Mouse (Mus musculus) forebrain, embryonic 10.5 days (tissue): ENCODE measurements around the gene Kcnq1. TPM values are rescaled to one million over a fixed set of nuclear protein-coding genes. Genes with fewer than 3 reads are reported as not detected.
A peak's percentile ranks its signal among the peaks of the same experiment; 100 is the strongest.

Source experiments
- DNase-seq: peaks from one replicate; pipeline ENCODE4 v3.0.0-alpha.2; 2017; ENCODE audit warnings: low spot score; ENCODE audit errors: extremely low spot score
- H3K27ac ChIP-seq: fragments of 300-500 bp; sonication (generic); 2 replicates; pipeline ENCODE4 v1.5.1; 2016; ENCODE audit warnings: mild to moderate bottlenecking
- H3K27me3 ChIP-seq: fragments of 300-500 bp; sonication (generic); 2 replicates; pipeline ENCODE4 v1.6.1; 2016; ENCODE audit warnings: mild to moderate bottlenecking; ENCODE audit not compliant: poor library complexity, severe bottlenecking
- H3K36me3 ChIP-seq: fragments of 300-500 bp; sonication (generic); replicated peaks from 2 replicates; pipeline ENCODE4 v1.6.1; 2016; ENCODE audit warnings: mild to moderate bottlenecking, moderate library complexity
- H3K4me1 ChIP-seq: fragments of 300-500 bp; sonication (generic); 2 replicates; pipeline ENCODE4 v1.6.1; 2016
- H3K4me3 ChIP-seq: fragments of 300-500 bp; sonication (generic); 2 replicates; pipeline ENCODE4 v1.5.1; 2016; ENCODE audit warnings: mild to moderate bottlenecking, moderate library complexity
- H3K9me3 ChIP-seq: fragments of 300-500 bp; sonication (generic); 2 replicates; pipeline ENCODE4 v1.6.1; 2016; ENCODE audit warnings: mild to moderate bottlenecking, moderate library complexity
- WGBS: fragments of 180-500 bp; shearing (Covaris S2); methylation state at CpG from one replicate; pipeline ENCODE4 v1.1.7; 2016; 5-methylcytosine and 5-hydroxymethylcytosine counted together
- polyA plus RNA-seq: library from polyadenylated mRNA; unstranded; fragments of >200 nt; fragmentation: Nextera tagmentation; extraction: Ambion mirVana; gene quantifications from 2 replicates; pipeline ENCODE4 v1.2.1, GENCODE M21; 2016

Gene Kcnq1
- polyA plus RNA-seq, 1 experiment from 2014 or later = 1.3 TPM

DNA sequence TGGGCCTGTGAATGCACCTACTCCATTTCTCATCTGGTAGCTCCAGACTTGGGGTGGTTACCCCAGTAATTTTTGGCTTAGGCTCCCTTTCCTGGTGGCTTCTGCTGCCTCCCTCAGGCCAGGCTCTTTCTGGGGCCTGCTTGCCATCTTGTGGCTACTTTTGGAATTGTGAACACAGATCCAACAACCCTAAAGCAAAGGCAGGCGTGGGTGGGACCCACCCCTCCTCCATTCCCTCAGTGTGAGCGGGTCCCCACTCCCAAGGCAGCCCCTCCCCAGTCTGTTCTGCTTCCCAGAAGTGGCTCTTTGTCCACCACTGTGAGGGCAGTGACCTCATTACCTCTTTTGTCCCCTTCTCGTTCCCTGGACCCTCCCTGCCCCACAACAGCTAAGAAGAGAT lies 46.2 kb downstream of the Kcnq1 start:
- DNase-seq = peak; percentile 60
- H3K27me3 ChIP-seq = peaks cover 80% of the 10 kb centered on the region
- no peaks in the 10 kb centered on the region for H3K9me3 ChIP-seq
- no peak overlapping the region for H3K4me3 ChIP-seq
- no peaks in the 10 kb centered on the region for H3K36me3 ChIP-seq
- H3K27ac ChIP-seq = no peak overlapping the region
- 11% methylated on average over 3 of the region's 3 CpGs for WGBS
- peaks cover 31% of the 10 kb centered on the region for H3K4me1 ChIP-seq

GRCm38 (mm10) chr7:143153915-143154373 lies 47.8 kb downstream of the Kcnq1 start:
- Histone ChIP-seq H3K4me3 (peak overlapping the region; percentile 43), H3K36me3 (no peaks in the 10 kb centered on the region), H3K9me3 (no peaks in the 10 kb centered on the region), H3K4me1 (peaks cover 35% of the 10 kb centered on the region), H3K27me3 (peaks cover 84% of the 10 kb centered on the region), H3K27ac (peak overlapping the region; percentile 85)
- 4% methylated on average over 18 of the region's 18 CpGs for WGBS
- DNase-seq = peak; percentile 87

GRCm38 (mm10) chr7:143154458-143154871 lies 48.3 kb downstream of the Kcnq1 start:
- Histone ChIP-seq H3K27ac (peak overlapping the region; percentile 85), H3K4me3 (peak overlapping the region; percentile 43), H3K27me3 (peaks cover 83% of the 10 kb centered on the region), H3K4me1 (peaks cover 41% of the 10 kb centered on the region), H3K9me3 (no peaks in the 10 kb centered on the region), H3K36me3 (no peaks in the 10 kb centered on the region)
- WGBS = 29% methylated on average over 19 of the region's 19 CpGs
- DNase-seq = peak; percentile 52

DNA sequence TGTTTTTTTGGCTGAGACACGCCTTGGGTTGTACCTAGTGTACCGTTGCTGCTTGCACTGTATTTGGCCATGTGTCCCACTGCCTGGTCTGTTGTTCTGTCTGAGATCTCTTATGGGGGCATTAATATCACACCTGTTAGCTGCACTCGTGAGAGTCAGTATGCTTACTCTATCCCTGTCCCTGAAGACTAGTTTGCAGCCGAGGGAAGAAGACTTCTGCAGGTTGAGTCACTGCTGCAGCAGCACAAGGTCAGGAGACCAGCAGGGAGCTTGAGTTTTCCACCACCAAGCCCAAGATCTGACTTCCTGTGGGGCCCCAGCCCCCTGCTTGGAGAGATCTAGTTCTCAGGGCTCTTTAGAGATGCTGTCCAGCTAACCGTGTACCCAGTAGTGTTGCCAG lies 49.1 kb downstream of the Kcnq1 start:
- no peak for DNase-seq
- WGBS = 70% methylated on average over 5 of the region's 5 CpGs
- Histone ChIP-seq H3K27me3 (peaks cover 76% of the 10 kb centered on the region), H3K4me1 (peaks cover 49% of the 10 kb centered on the region), H3K36me3 (no peaks in the 10 kb centered on the region), H3K4me3 (no peak overlapping the region), H3K27ac (peak overlapping the region; percentile 85; the same call in 1 of the 2 replicates), H3K9me3 (no peaks in the 10 kb centered on the region)

DNA sequence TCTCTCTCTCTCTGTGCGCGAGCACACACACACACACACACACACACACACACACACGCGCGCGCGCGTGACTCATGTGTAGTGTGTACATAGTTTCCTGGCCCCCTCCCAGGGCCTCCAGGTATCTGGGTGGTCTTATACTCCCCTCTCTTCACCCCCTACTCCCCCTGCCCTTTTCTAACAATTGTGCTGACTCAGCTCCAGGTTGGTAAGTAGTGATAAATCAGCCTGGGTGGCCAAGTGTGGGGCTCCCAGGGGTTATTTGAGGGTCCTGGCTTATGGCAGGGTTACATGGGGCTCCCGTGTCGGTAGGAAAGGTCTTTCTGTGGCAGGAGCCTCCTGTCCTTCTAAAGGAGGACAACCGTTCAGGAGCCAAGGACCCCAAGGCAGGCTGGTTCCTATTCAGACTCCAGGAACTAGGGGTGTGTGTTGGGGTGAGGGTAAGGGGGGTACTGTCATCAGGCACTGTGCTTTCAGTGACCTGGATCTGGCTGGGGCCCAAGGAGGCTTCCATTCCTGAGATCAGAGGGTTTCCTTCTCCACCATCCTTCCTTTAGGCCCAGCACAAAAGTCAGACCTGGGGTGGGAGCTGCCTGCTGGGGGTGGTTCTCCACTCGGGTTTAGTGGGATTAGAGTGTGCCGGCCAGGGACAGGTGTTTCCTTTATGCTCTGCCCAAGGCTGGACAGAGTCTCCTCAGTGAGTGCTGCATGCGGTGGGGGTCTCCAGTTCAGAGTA lies 52.7 kb downstream of the Kcnq1 start:
- H3K27ac ChIP-seq = peak overlapping the region; percentile 78
- DNase-seq = no peak
- H3K27me3 ChIP-seq = peaks cover 55% of the 10 kb centered on the region
- 78% methylated on average over 14 of the region's 14 CpGs for WGBS
- H3K36me3 ChIP-seq = no peaks in the 10 kb centered on the region
- H3K9me3 ChIP-seq = no peaks in the 10 kb centered on the region
- peaks cover 36% of the 10 kb centered on the region for H3K4me1 ChIP-seq
- no peak overlapping the region for H3K4me3 ChIP-seq

DNA sequence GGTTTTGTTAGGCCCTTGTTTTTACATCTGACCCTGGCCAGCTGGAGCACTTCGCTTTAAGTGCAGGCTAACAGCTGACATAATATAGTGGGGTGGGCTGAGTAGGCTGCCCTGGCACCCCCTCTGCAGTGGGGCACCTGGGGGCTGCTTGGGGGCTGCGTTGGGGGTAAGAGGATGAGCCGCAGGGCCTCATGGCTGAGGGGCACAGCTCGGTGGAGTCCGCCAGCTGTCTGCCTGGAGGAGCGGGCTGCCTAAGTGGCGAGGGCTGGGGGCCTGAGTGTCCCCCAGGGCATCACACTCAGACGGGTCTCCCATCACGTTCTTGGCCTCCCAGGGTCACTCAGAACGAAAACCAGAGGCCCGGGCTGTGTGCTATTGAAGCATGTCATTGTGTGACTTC lies 53.3 kb downstream of the Kcnq1 start:
- H3K4me3 ChIP-seq = no peak overlapping the region
- peaks cover 49% of the 10 kb centered on the region for H3K27me3 ChIP-seq
- peak overlapping the region; percentile 78 for H3K27ac ChIP-seq
- H3K4me1 ChIP-seq = peaks cover 30% of the 10 kb centered on the region
- H3K36me3 ChIP-seq = no peaks in the 10 kb centered on the region
- H3K9me3 ChIP-seq = no peaks in the 10 kb centered on the region
- 50% methylated on average over 11 of the region's 11 CpGs for WGBS
- DNase-seq = no peak

DNA sequence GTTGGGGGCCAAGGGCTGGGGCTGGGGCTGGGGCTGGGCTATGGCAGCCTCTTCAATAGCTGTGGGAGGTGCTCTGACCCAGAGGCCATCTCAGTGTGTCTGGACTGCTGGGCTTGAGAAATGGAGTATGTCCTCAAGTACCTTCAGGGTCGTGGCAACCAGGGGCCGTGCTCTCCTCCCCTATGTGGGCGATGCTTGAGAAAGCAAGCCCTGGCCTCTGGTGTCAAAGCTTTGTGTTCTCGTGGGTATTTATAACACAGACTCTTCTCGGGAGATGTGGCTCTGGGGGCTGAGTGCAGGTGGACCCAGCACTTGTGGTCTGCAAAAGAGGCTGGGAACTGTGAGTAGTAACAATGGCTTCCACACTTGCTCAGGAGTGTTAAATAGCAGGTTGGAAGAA lies 53.9 kb downstream of the Kcnq1 start:
- Histone ChIP-seq H3K9me3 (no peaks in the 10 kb centered on the region), H3K4me1 (peaks cover 24% of the 10 kb centered on the region), H3K4me3 (no peak overlapping the region), H3K27me3 (peaks cover 43% of the 10 kb centered on the region), H3K27ac (peak overlapping the region; percentile 78), H3K36me3 (no peaks in the 10 kb centered on the region)
- 60% methylated on average over 5 of the region's 5 CpGs for WGBS
- no peak for DNase-seq

DNA sequence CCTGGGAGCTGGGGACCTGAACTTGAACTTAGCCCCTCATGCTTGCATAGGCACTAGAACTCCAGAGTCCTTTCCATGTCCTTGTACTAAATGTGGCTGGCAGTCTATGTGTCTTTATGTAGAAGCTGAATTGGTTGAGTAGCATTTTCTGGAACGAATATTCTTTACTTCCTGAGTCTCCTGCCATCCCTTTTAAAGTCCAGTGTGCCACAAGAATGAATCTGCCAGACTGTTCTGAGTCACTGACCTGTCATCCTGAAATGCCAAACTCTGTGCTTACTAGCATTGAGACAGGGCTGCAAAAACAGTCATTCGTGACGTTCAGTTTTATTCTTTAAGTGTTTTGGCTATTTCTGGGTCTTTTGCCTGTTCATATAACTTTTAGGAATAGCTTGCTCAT lies 55.9 kb downstream of the Kcnq1 start:
- Histone ChIP-seq H3K4me1 (peaks cover 20% of the 10 kb centered on the region), H3K36me3 (no peaks in the 10 kb centered on the region), H3K27me3 (peaks cover 30% of the 10 kb centered on the region), H3K9me3 (no peaks in the 10 kb centered on the region), H3K4me3 (no peak overlapping the region), H3K27ac (no peak overlapping the region)
- no peak for DNase-seq
- 87% methylated on average over 3 of the region's 3 CpGs for WGBS

DNA sequence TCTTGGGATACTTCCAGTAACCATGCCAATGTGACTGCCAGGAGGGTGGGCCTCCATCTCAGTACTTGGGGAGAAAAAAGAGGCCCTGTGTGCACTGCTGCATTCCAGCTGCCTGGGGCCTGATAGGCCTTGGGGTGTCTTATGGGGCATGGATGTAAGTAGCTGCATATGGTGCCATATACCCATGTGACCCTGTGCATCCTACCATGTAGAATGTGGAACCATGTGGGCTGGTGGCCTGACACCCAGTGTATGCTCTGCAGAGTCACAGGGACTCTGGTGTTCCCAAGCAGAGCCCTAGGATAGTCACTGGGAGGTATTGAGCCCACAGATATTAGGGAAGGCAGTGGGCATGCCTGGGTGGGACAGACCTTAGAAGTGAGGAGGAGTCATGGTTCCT lies 57.9 kb downstream of the Kcnq1 start:
- H3K27ac ChIP-seq = no peak overlapping the region
- H3K4me3 ChIP-seq = no peak overlapping the region
- H3K9me3 ChIP-seq = no peaks in the 10 kb centered on the region
- peaks cover 11% of the 10 kb centered on the region for H3K27me3 ChIP-seq
- H3K4me1 ChIP-seq = peaks cover 14% of the 10 kb centered on the region
- no peaks in the 10 kb centered on the region for H3K36me3 ChIP-seq
- DNase-seq = no peak

DNA sequence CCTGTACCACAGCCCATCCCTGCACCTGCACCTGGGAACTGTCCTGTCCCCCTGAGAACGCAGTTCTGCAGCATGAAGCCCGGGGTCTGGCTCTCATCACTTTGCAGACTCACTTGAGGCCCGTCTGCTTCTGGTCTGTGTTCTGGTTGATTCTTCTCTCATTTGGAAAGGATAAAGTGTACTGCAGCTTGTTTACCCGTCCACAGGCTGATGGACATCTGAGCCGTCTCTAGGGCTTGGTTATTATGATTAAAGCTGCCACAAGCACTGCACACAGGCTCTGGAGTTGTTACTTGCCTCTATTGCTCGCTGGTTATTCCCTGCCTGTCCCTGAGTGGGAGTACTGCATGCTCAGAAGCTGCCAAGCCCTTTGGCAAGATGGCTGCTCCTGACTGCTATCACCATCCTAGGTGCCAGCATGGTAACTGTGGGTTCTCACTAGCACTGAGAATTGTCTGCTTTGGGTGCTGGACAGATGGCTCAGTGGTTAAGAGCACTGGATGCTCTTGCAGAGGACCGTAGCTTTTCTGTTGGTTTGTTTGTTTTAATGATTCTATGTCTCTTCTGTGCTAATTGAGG lies 59.6 kb downstream of the Kcnq1 start:
- Histone ChIP-seq H3K4me1 (no peaks in the 10 kb centered on the region), H3K4me3 (no peak overlapping the region), H3K9me3 (no peaks in the 10 kb centered on the region), H3K36me3 (no peaks in the 10 kb centered on the region), H3K27me3 (peaks cover 10% of the 10 kb centered on the region; the same call in 1 of the 2 replicates), H3K27ac (no peak overlapping the region)
- no peak for DNase-seq
- 80% methylated on average over 7 of the region's 7 CpGs for WGBS

DNA sequence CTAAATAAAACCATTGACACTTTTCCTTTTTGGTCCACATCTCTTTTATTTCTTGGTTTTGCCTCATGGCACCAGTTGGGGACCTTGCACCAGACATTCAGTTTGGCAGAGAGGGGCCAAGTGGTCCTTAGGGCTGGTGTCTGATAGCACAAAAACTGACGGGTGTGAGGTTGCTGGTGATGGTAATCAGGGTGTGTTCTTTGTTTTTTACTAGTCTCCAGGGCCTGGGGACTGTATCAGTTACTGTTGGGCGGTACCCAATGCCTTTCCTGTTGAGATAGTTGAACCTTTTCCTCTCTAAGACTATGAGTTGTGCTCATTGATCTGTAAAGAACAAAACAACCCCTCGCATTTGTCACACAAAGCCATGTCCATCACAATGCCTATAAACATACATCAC lies 61.1 kb downstream of the Kcnq1 start:
- H3K4me1 ChIP-seq = no peaks in the 10 kb centered on the region
- WGBS = 79% methylated on average over 3 of the region's 3 CpGs
- no peak overlapping the region for H3K27ac ChIP-seq
- H3K27me3 ChIP-seq = peaks cover 6% of the 10 kb centered on the region; the same call in 1 of the 2 replicates
- H3K36me3 ChIP-seq = no peaks in the 10 kb centered on the region
- DNase-seq = no peak
- no peak overlapping the region for H3K4me3 ChIP-seq
- no peaks in the 10 kb centered on the region for H3K9me3 ChIP-seq

GRCm38 (mm10) chr7:143169371-143169770 lies 63.2 kb downstream of the Kcnq1 start:
- no peak overlapping the region for H3K4me3 ChIP-seq
- peaks cover 8% of the 10 kb centered on the region for H3K4me1 ChIP-seq
- H3K9me3 ChIP-seq = no peaks in the 10 kb centered on the region
- H3K27me3 ChIP-seq = peaks cover 6% of the 10 kb centered on the region
- no peak overlapping the region for H3K27ac ChIP-seq
- H3K36me3 ChIP-seq = no peaks in the 10 kb centered on the region
- no peak for DNase-seq
- WGBS = 91% methylated on average over 3 of the region's 3 CpGs

DNA sequence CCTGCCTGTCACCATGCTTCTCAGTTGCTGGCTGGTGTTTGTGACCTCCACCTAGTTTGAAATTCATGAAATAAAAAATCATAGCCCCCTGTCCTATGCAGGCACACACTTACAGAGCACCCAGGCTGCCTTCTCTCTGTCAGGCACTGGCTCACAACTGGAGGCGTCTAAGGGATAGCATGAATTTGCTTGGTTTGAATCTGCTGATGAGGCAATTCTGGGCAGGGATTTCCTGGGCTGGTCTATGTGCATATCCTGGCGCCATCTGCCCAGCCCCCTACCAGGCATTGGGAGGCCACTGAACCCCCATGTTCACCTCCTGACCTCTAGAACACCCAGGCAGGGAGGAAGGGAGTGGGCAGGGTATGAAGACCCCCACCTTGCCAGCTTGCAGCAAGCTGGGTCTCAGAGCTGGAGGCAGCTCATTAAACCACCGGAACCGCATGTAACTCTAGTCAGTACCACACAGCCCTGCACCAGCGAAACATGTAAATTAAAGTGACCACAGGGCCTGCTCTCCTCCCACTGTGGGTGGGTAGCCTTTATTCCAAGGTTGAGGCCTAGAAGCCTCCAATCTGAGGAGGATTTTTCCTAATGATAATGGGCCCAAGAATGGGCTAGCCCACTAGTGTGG lies 66.9 kb downstream of the Kcnq1 start:
- Histone ChIP-seq H3K27me3 (peaks cover 7% of the 10 kb centered on the region; the same call in 1 of the 2 replicates), H3K4me3 (no peak overlapping the region), H3K27ac (no peak overlapping the region), H3K4me1 (peaks cover 14% of the 10 kb centered on the region), H3K9me3 (no peaks in the 10 kb centered on the region), H3K36me3 (no peaks in the 10 kb centered on the region)
- 76% methylated on average over 5 of the region's 5 CpGs for WGBS
- DNase-seq = no peak
